Mouse (Mus musculus): ENCODE measurements around the gene Hsd17b7. TPM values are rescaled to one million over a fixed set of nuclear protein-coding genes. Genes with fewer than 3 reads are reported as not detected.
A peak's percentile ranks its signal among the peaks of the same experiment; 100 is the strongest.

The Hsd17b7 gene
- 9.5 TPM for polyA plus RNA-seq (2012; fragmentation: generic; extraction: Trizol)

DNA sequence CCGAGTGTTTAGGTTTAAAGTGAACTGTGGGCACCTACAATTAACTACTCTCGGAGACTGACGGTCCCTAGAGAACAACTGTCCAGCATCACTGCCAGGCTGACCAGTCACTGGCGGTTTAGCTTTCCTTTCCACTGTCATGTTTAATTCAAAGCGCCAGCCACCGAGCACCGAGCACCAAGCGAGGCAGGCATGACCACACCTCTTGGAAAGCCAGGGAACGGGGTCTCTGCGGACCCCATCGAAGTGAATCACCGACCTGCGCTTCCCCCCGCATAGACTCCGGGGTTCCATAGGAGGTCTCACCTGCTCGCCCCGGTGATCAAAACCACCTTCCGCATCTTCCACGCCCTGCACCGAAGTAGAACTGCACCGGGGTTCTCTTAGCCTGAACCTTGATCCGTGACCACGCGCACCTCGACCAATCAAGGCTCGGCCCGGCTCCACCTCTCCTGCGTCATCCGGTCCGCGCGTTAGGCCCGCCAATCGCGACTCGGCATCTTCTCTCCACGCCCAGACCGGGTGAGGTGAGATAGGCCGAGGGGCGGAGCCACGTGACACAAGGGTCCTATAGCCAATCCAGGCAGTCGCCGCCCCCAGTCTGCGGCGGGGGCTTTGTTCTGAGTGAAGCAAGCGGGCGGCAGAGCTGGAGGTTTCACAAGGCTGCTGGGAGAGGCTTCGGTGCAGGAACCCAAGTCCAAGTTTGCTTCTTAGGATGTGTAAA is at the start of gene Hsd17b7:
Gene Hsd17b7, minus strand, starts transcription at position 450 of the 724 bp plus-strand sequence.
- Histone ChIP-seq H3K36me3 (ENCODE audit: control insufficient read depth, insufficient read depth) (peaks cover 19% of the 10 kb centered on the region), H3ac (ENCODE audit: control insufficient read depth, insufficient read length) (no peak within 1 kb of the TSS), H3K4me2 (ENCODE audit: low read depth) (peak within 1 kb of the TSS; percentile 97), H3K79me2 (ENCODE audit: control insufficient read depth, insufficient read depth) (peaks cover 8% of the 10 kb centered on the region), H3K27me3 (ENCODE audit: control insufficient read depth, insufficient read depth, insufficient read length) (no peaks in the 10 kb centered on the region), H3K4me3 (peak within 1 kb of the TSS; percentile 67)
- peak; percentile 81 for TF ChIP-seq POLR2AphosphoS2 (IDR thresholded peaks at IDR 0.05; ENCODE audit: insufficient read length, low read depth)
- 0 out of 2 replicates have a peak, but pooled peaks have one; percentile 25 for TF ChIP-seq CEBPB (IDR thresholded peaks at IDR 0.05; ENCODE audit: insufficient read depth, poor library complexity, severe bottlenecking)
- peak; percentile 53 for TF ChIP-seq POLR2A (IDR thresholded peaks at IDR 0.05; ENCODE audit: insufficient read length, low read depth)
- TF ChIP-seq REST (IDR thresholded peaks at IDR 0.05; ENCODE audit: insufficient read depth, insufficient read length): no peak
- TF ChIP-seq USF1 (IDR thresholded peaks at IDR 0.05; ENCODE audit: low read depth): peak; percentile 85
- peak; percentile 67 for TF ChIP-seq SRF (IDR thresholded peaks at IDR 0.05; ENCODE audit: control insufficient read depth, insufficient read length, low read depth)
- no peak for TF ChIP-seq E2F4 (IDR thresholded peaks at IDR 0.05; ENCODE audit: insufficient read depth)

DNA sequence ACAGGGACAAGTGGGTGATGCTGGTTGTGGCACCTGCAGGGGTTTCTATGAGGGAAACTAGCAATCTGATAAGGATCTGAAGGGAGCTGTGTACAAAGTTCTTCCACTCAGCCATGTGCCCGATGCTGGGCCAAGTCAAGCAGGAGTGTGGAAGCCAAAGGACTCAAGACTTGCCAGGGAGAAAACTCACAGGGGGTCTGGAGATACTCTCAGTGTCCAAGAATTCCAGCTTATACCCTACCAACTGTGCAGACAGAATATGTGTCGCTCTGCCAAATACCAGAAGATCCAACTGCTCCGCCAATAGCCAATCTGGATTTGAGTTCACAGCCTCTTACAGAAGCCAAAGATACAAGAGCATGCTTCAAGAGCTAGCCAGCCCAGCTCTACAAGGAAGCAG is 45.7 kb upstream of the Hsd17b7 start:
- Histone ChIP-seq H3K4me2 (ENCODE audit: low read depth) (no peak overlapping the region), H3ac (ENCODE audit: control insufficient read depth, insufficient read length) (no peak overlapping the region), H3K4me3 (no peak overlapping the region), H3K36me3 (ENCODE audit: control insufficient read depth, insufficient read depth) (peaks cover 5% of the 10 kb centered on the region), H3K79me2 (ENCODE audit: control insufficient read depth, insufficient read depth) (peaks cover 5% of the 10 kb centered on the region), H3K27me3 (ENCODE audit: control insufficient read depth, insufficient read depth, insufficient read length) (no peaks in the 10 kb centered on the region)
- TF ChIP-seq E2F4 (IDR thresholded peaks at IDR 0.05; ENCODE audit: insufficient read depth) (no peak), TCF12 (IDR thresholded peaks at IDR 0.05; ENCODE audit: insufficient read depth, poor library complexity, severe bottlenecking) (no peak), CEBPB (IDR thresholded peaks at IDR 0.05; ENCODE audit: insufficient read depth, poor library complexity, severe bottlenecking) (no peak), USF1 (IDR thresholded peaks at IDR 0.05; ENCODE audit: low read depth) (no peak), POLR2A (IDR thresholded peaks at IDR 0.05; ENCODE audit: insufficient read length, low read depth) (no peak), POLR2AphosphoS2 (IDR thresholded peaks at IDR 0.05; ENCODE audit: insufficient read length, low read depth) (no peak), TCF3 (IDR thresholded peaks at IDR 0.05; ENCODE audit: insufficient read length, low read depth) (no peak), MYOG (IDR thresholded peaks at IDR 0.05; ENCODE audit: control insufficient read depth in 1 of 3, insufficient read depth in 1 of 3, insufficient read length in 2 of 3, low read depth in 2 of 3) (no peak), SRF (IDR thresholded peaks at IDR 0.05; ENCODE audit: control insufficient read depth, insufficient read length, low read depth) (no peak)

DNA sequence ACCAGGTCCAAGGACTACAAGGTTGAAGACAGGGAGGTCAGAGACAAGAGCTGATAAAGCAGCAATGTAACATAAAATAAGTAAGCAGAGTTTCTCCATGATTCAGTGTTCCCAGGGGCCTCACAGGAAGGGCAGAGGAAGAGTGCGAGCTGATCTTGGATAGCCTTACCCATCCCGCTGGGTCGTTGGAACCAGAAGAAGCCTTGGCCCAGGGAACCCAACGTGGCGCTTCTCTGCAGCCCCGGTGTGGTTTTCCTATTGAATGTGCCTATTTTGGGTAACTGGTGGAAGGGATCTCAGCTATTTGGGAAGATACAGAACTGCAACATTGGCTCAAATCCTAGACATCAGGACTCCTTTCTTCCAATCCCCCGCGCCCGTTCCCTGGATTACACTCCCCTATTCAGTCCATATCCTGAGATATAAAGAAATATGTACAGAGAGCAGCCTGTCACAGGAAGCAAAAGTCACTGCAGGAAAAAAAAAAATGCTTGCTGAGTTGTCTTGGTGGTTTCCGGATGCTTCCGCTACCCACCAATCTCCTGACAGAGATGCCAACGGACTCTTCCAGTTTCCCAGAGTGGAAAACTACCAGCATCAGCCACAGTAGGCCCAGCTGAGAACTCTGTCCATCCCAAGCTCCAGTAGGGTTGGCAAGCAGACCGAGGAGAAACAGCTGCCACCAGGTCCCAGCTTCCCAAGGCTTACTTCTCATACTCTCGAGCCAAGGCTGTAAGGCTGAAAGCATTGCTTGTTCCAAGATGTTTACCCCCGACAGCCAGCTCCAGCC is 41.9 kb upstream of the Hsd17b7 start:
- H3ac ChIP-seq (ENCODE audit: control insufficient read depth, insufficient read length): no peak overlapping the region
- H3K36me3 ChIP-seq (ENCODE audit: control insufficient read depth, insufficient read depth): peaks cover 10% of the 10 kb centered on the region
- no peak overlapping the region for H3K4me3 ChIP-seq
- peaks cover 11% of the 10 kb centered on the region for H3K79me2 ChIP-seq (ENCODE audit: control insufficient read depth, insufficient read depth)
- H3K4me2 ChIP-seq (ENCODE audit: low read depth): no peak overlapping the region
- no peaks in the 10 kb centered on the region for H3K27me3 ChIP-seq (ENCODE audit: control insufficient read depth, insufficient read depth, insufficient read length)
- no peak for TF ChIP-seq TCF12 (IDR thresholded peaks at IDR 0.05; ENCODE audit: insufficient read depth, poor library complexity, severe bottlenecking)
- no peak for TF ChIP-seq E2F4 (IDR thresholded peaks at IDR 0.05; ENCODE audit: insufficient read depth)
- peak in 1 of 3 experiments; percentile 17 for TF ChIP-seq MYOG (IDR thresholded peaks at IDR 0.05; ENCODE audit: control insufficient read depth in 1 of 3, insufficient read depth in 1 of 3, insufficient read length in 2 of 3, low read depth in 2 of 3)

DNA sequence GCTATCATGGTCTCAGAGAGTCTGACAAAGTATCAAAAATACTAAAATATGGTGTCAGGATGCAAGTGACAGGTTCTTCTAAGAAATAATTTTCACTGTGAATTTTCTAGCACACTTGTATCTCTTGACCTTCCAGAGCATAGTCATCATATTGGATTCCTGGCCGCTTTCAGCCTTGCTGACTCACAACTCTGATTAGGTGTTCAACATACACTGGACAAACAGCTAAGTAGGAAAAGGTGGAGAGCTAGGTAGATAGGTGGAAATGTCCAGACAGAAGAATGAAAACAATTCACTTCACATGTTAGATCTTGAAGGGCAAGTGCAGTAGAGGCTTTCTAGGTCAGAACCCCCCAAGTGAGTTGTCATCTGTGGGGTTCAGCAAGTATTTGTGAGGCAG is 40.3 kb upstream of the Hsd17b7 start:
- H3K36me3 ChIP-seq (ENCODE audit: control insufficient read depth, insufficient read depth): peaks cover 19% of the 10 kb centered on the region
- no peak overlapping the region for H3K4me2 ChIP-seq (ENCODE audit: low read depth)
- no peak overlapping the region for H3ac ChIP-seq (ENCODE audit: control insufficient read depth, insufficient read length)
- H3K4me3 ChIP-seq: no peak overlapping the region
- no peak for TF ChIP-seq SRF (IDR thresholded peaks at IDR 0.05; ENCODE audit: control insufficient read depth, insufficient read length, low read depth)
- TF ChIP-seq E2F4 (IDR thresholded peaks at IDR 0.05; ENCODE audit: insufficient read depth): no peak
- TF ChIP-seq MYOG (IDR thresholded peaks at IDR 0.05; ENCODE audit: control insufficient read depth in 1 of 3, insufficient read depth in 1 of 3, insufficient read length in 2 of 3, low read depth in 2 of 3): no peak
- no peaks in the 10 kb centered on the region for H3K27me3 ChIP-seq (ENCODE audit: control insufficient read depth, insufficient read depth, insufficient read length)
- peaks cover 6% of the 10 kb centered on the region for H3K79me2 ChIP-seq (ENCODE audit: control insufficient read depth, insufficient read depth)

DNA sequence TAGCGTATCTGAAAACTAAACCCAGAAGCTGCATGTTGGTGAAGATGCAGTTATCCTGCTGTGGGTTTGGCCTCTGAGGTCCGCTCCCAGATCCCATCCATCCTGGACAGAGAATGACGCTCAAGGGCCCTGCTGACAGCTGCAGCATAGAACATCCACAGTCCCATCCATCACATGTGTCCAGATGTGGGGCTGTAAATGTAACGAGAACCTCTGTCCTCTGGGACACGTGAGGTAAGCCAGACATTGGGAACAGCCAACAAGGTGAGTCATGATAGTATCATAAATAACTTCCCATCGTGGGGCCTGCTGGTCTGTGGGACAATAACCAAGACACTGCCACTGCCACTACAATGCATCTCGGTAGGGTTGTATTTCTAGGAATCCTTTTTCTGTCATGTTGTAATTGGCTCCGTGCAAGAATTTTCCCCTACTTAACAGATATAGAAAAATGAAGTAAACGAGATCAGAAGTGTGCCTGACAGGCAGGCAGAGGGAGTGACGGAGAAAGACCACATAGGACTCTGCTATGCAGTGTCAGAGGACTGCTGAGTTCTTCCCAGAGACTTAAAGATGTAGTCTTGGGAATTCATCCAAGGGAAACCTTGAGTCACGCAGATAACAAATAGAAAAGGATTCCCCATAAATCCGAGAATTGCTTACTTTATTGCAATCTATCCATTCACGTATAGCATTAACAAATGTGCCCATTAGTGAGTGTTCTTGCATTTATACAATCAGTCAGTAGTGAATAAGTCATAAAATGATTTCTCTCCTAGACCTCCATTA is 39.6 kb upstream of the Hsd17b7 start:
- H3K27me3 ChIP-seq (ENCODE audit: control insufficient read depth, insufficient read depth, insufficient read length): no peaks in the 10 kb centered on the region
- H3K36me3 ChIP-seq (ENCODE audit: control insufficient read depth, insufficient read depth): peaks cover 26% of the 10 kb centered on the region
- peaks cover 6% of the 10 kb centered on the region for H3K79me2 ChIP-seq (ENCODE audit: control insufficient read depth, insufficient read depth)
- no peak overlapping the region for H3ac ChIP-seq (ENCODE audit: control insufficient read depth, insufficient read length)
- no peak overlapping the region for H3K4me2 ChIP-seq (ENCODE audit: low read depth)
- no peak for TF ChIP-seq USF1 (IDR thresholded peaks at IDR 0.05; ENCODE audit: low read depth)
- TF ChIP-seq POLR2AphosphoS2 (IDR thresholded peaks at IDR 0.05; ENCODE audit: insufficient read length, low read depth): no peak
- no peak for TF ChIP-seq MAX (IDR thresholded peaks at IDR 0.05; ENCODE audit: low read depth)
- H3K4me3 ChIP-seq: no peak overlapping the region
